Mouse (Mus musculus) monocyte, adult 2 months (primary cell): ENCODE data around the gene Natd1.
"Not testable (repeated sequence)": the region's sequence is repeated elsewhere in the genome, so short reads cannot be mapped to it uniquely, and the experiment has no call there.

Source experiments
- DNase-seq, 2 experiments: peaks; one replicate each; pipeline ENCODE4 v3.0.0; 2022; ENCODE audit warnings: low spot score in 2 of 2, low read depth in 1 of 2

Gene Natd1

GRCm38 (mm10) chr11:60890744-60891143, 23.8 kb downstream of the Natd1 start:
- DNase-seq, result no peak

- DNase-seq, result no peak
Observed at GRCm38 (mm10) chr11:60890286-60890685, 24.3 kb downstream of the Natd1 start.

DNA sequence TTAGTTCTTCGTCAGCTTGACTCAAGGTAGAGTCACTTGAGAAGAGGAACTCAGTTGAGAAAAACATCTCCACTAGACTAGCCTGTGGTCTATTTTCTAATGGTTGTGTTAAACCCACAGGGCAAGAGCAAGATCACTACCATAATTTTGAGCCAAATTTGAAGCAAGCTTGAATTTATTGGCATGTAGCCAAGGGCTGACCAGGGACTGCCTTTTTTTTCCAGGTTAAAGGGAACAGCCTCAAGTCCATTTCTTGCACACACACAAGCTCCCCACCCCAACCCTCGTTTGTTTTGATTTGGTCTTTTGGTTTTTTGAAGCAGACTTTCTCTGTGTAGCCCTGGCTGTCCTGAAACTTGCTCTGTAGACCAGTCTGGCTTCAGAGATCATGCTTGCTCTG, 24.7 kb downstream of the Natd1 start:
- no peak for DNase-seq

GRCm38 (mm10) chr11:60886986-60887385, 27.6 kb downstream of the Natd1 start:
- not testable (repeated sequence) for DNase-seq

DNA sequence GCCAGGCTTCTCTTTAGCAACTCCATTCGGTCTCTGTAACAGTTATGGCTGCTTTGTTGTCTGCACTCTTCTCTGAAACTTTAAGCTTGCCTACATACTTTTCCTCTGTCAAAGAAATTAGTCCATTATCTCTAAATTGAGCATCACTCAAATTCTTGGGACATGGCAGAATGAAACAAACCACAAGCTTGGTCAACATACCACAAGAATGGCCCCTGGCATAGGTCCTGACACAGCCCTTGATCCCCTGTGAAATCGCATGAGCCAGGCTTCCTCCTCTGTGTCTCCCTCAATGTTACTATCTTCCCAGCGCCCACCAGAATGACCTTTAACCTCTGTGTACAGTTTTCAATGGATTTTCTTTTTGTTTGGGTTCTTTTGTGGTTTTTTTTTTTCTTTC, 32.2 kb downstream of the Natd1 start:
- DNase-seq, result no peak

DNA sequence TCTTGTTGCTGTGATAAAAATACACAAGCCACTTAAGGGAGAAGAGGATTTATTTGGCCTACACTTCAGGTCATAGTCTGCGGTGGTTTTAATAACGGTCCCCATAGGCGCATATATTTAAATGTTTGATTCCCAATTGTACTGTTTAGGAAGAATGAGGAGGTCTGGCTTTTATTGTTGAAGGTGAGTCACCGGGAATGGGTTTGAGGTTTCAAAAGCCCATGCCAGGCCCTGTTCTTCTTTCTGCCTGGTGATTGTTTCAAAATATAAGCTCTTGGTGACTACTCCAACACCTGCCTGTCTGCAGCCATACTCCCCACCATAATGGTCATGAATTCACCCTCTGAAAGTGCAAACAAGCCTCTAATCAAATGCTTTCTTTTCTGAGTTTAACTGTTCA, 34.0 kb downstream of the Natd1 start:
- no peak for DNase-seq

- DNase-seq, result peak; percentile 28 to 55
Observed at GRCm38 (mm10) chr11:60879423-60879822, 35.1 kb downstream of the Natd1 start.

GRCm38 (mm10) chr11:60878675-60879294, 35.8 kb downstream of the Natd1 start, which contains the start of gene Tmem11:
Tmem11 (minus strand) TSS chr11:60879272.
- peak; percentile 83 to 88 for DNase-seq

DNA sequence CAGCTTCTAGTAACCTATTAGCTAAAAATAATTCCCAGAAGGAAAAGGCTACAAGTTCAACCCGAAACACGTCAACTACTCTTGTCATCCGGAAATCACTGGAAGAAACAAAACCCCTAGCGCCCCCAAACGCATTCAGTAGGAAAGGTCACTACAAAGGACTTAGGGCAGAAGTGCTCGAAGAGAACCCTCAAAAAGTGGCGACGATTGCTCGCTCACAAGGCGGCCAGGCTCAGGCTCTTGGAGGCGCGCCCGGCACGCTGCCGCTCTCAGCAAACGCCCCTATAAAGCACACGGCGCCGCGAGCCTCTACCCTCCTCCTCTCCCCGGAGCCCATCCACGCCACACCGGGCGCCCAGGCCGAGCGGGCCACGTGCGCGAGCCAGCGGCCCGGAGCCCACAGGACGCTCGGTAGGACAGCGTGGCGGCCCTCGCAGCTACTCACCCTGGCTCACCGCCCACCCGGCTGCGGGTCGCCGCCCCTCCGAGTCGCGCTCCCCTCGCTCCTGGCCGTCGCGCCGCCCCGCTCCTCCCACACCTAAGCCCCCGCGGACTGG, 36.4 kb downstream of the Natd1 start:
- no peak for DNase-seq

GRCm38 (mm10) chr11:60873101-60873500, 41.4 kb downstream of the Natd1 start:
- DNase-seq, result no peak

GRCm38 (mm10) chr11:60871409-60871808, 43.1 kb downstream of the Natd1 start:
- DNase-seq, result no peak

DNA sequence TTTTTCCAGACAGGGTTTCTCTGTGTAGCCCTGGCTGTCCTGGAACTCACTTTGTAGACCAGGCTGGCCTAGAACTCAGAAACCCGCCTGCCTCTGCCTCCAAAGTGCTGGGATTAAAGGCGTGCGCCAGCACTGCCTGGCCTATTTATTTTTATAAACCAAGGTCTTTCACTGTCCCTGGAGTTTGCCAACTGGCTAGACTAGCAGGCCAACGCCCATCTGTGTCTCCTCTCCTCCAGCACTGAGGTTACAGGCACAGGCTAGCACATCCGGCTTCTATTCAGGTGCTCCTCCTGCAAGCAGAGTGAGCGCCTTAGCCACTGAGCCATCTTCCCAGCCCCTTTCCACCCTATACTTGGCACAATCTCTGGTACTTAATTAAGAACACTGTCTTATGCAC, 45.1 kb downstream of the Natd1 start:
- DNase-seq, result not testable (repeated sequence)

DNA sequence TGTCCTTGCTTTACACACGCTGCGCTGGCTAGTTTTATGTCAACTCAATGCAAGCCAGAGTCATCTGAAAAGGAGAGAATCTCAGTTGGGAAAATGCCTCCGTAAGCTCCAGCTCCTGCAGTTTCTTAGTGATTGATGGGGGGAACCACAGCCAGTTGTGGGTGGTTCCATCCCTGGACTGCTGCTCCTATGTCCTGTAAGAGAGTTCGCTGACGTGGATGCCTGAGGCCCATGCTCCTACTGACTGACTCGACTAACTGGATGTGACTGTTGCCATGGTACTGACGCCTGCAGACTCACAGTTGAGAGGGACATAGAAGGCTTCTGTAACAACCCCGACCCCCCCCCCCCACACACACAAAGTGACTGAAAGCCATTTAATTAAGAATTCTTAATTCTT, 46.6 kb downstream of the Natd1 start:
- no peak for DNase-seq

DNA sequence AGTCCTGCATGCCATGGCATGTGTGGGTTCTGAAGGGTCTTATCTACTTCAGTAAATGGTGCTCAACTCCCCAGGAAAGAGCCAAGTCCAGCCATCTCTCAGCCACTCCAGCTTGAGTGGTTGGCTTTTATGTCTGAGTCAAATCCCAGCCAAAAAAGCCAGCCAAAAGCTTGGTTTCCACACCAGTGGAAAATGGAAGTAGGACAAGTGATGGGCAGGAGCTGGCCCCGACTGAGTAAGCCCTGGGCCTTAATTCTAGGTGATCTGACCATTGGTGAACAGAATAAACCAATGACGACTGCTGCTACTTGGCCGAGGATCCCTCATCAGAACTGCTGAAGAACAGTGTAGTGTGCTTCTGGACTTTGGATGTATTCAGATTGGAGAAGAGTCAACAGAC, 47.1 kb downstream of the Natd1 start:
- no peak for DNase-seq

GRCm38 (mm10) chr11:60866021-60866420, 48.5 kb downstream of the Natd1 start:
- no peak for DNase-seq

- no peak for DNase-seq
Observed at GRCm38 (mm10) chr11:60864916-60865315, 49.6 kb downstream of the Natd1 start.

DNA sequence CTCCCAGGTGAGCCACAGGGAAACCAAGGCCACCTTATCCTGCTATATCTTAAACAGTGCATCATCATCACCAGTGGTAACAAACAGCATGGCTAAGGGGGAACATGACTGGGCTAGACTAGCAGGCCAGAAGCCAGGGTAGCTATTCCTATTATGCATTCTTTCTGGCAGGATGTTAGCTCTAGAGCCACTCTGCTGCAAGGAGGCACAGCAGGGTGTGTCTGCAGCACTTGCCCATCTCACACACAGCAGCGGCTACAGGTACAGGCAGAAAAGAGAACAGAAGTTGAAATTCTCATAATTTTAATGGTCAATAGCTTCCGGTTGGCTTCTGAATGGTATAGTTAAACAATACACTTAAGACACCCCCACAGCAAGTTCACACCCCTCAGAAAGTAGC, 50.4 kb downstream of the Natd1 start:
- DNase-seq, result no peak

DNA sequence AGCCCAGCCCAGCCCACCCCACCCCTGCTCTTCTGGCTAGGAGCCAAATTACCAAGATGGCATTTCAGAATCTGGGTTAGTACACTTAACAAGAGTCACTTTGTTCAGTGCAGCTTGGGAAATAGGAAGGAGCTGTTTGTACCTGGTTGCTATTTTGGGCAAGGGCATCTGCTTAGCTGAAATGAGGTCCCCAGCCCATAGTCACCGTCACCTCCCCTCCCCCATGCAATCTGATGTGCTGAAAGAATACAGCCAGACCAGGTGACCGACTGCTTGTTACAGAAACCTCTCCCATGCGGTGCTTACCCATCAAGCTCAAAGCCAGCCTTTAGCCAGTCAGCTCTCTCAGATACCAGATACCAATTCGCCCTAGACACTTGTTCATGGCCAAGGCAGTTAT, 51.4 kb downstream of the Natd1 start:
- no peak for DNase-seq

GRCm38 (mm10) chr11:60861993-60862392, 52.6 kb downstream of the Natd1 start:
- no peak for DNase-seq

- DNase-seq, result no peak
Observed at GRCm38 (mm10) chr11:60856587-60856986, 58.0 kb downstream of the Natd1 start.
